Mouse (Mus musculus) cerebral cortex, adult 2 months (tissue): ENCODE data around the gene Clec2l.

Source experiments
- WGBS: fragments of 180-500 bp; shearing (Covaris S2); methylation state at CpG from one replicate; pipeline ENCODE4 v1.1.7; 2018; 5-methylcytosine and 5-hydroxymethylcytosine counted together

Gene Clec2l

DNA sequence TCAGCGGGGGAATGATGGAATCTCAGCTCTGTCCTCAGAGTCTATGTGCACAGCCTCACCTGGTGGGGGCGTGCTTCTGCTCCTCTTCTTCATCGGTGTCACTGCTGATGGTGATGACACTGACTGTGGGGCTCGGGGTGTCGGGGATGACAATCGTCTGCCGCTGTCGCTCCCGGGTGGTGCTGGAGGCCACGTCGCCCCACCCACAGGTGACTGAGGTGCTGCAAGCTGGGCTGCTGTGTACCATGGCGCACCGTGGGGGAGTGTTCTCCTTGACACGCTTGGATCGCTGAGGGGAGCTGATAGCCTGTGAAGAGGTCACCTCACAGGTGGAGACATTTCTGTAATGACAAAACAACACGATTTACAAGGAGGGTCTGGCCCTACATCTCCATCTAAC, 53.0 kb downstream of the Clec2l start:
- 96% methylated on average over 16 of the region's 16 CpGs for WGBS

DNA sequence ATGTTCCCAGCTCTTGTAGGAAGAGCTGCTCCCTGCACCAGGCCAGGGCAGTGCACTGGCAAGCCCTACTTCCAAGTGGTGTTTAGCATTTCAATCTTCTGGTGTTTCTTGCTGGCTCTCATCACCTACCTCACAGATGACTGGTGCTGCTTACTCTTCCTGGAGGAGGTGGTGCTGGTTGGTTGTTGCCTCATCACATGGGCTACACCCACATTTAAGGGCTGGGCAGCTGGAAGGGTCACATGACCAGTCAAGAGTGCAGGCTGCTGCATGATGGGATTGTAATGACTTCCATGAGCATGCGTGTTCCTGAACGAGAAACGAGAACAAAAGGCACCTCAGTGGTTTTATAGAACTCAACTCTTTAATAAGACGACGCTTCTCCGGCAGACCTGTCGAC, 55.8 kb downstream of the Clec2l start:
- 93% methylated on average over 7 of the region's 7 CpGs for whole genome bisulfite sequencing

DNA sequence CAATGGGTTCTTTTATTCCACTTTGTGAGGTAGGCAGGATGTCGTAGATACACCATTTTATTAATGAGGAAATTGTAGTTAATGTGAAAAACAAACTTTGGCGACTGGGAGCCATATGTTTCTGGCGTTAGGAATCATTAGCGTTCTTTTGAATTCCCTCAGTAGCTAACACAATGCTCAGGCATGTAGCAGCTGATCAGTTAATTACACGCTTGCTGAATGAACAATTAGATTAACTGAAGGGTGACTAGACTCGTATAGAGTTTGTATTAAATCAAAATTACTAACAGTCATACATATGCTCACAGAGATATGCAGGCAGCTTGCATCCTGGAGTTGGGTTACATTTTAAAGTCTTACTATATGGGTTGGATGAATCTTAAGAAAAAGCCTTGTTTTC, 56.4 kb downstream of the Clec2l start:
- 75% methylated on average over 6 of the region's 6 CpGs for WGBS

DNA sequence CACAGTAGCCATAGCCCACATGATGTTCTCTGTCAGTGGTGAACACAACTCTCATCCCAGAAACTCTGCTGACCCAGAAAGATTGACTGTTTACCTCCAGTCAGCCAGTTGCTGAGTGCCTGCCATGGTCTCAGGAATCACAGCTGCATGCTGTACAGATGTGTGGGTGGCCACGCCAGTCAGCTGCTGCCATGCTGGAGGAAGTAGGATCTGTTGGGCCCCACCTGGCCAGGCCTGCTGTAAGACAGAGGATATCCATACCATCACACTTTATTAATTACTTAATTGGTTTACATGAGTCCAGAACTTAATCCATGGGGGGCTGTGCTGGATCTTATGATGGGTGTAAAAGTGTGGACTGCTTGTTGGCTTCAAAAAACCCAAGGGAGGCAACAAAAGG, 58.5 kb downstream of the Clec2l start:
- 88% methylated on average over 1 of the region's 1 CpGs for WGBS

DNA sequence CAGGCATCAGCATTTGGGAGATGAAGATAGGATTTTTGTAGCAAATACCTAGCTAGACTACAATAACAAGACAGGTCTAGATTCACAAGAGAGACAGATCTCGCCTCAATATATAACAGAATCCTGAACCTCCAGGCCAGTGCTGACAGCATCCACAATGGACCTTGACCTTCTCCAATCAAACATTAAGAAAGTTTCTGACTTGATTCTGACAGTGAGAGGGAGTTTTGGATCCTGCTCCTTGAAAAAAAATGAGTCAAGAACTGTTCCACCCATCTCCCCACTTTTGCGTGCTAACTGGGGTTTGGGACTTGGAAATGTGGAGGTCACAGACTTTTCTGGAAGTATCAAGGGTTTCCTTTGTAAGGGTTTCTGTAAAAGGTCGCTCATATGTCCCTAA, 62.6 kb downstream of the Clec2l start:
- 95% methylated on average over 3 of the region's 3 CpGs for WGBS
